Mouse (Mus musculus): Measurements from ENCODE around the gene Prdm12.

Gene Prdm12

GRCm38 (mm10) chr2:31639901-31640608 lies at the start of gene Prdm12:
TSS of gene Prdm12 (plus strand) at chr2:31640037.
- no peak for DNase-seq

GRCm38 (mm10) chr2:31591799-31592484 lies 47.9 kb upstream of the Prdm12 start:
- no peak for DNase-seq

GRCm38 (mm10) chr2:31607555-31607954 lies 32.3 kb upstream of the Prdm12 start:
- DNase-seq = no peak

- DNase-seq = peak; percentile 30
Observed at GRCm38 (mm10) chr2:31609859-31610261, 30.0 kb upstream of the Prdm12 start.

GRCm38 (mm10) chr2:31610922-31611321 lies 28.9 kb upstream of the Prdm12 start:
- DNase-seq = no peak

- DNase-seq = no peak
Observed at GRCm38 (mm10) chr2:31611400-31611799, 28.4 kb upstream of the Prdm12 start.

- DNase-seq = no peak
Observed at GRCm38 (mm10) chr2:31612627-31613026, 27.2 kb upstream of the Prdm12 start.

GRCm38 (mm10) chr2:31613781-31614180 lies 26.1 kb upstream of the Prdm12 start:
- DNase-seq = no peak

GRCm38 (mm10) chr2:31618484-31619161 lies 21.2 kb upstream of the Prdm12 start:
- no peak for DNase-seq

GRCm38 (mm10) chr2:31619208-31619607 lies 20.6 kb upstream of the Prdm12 start:
- no peak for DNase-seq

GRCm38 (mm10) chr2:31633531-31633930 lies 6.3 kb upstream of the Prdm12 start:
- no peak for DNase-seq

GRCm38 (mm10) chr2:31635281-31636137 lies 4.3 kb upstream of the Prdm12 start:
- peak; percentile 22 for DNase-seq

- DNase-seq = peak; percentile 39
Observed at GRCm38 (mm10) chr2:31636138-31636741, 3.6 kb upstream of the Prdm12 start.

GRCm38 (mm10) chr2:31636742-31637141 lies 3.1 kb upstream of the Prdm12 start:
- DNase-seq = peak; percentile 32

GRCm38 (mm10) chr2:31637311-31637710 lies 2.5 kb upstream of the Prdm12 start:
- no peak for DNase-seq

GRCm38 (mm10) chr2:31637807-31638206 lies 2.0 kb upstream of the Prdm12 start:
- peak; percentile 58 for DNase-seq

GRCm38 (mm10) chr2:31638581-31639465 lies 1.0 kb upstream of the Prdm12 start:
- DNase-seq = peak; percentile 21

- DNase-seq = peak; percentile 41
Observed at GRCm38 (mm10) chr2:31639466-31639760, 424 bp upstream of the Prdm12 start.

GRCm38 (mm10) chr2:31640609-31641507 lies 1.0 kb downstream of the Prdm12 start:
- DNase-seq = peak; percentile 35

- DNase-seq = no peak
Observed at GRCm38 (mm10) chr2:31641508-31641830, 1.6 kb downstream of the Prdm12 start.

- no peak for DNase-seq
Observed at GRCm38 (mm10) chr2:31641929-31642328, 2.1 kb downstream of the Prdm12 start.

Data from retina, postnatal 1 day (tissue).